Mouse (Mus musculus) left cerebral cortex, postnatal 4 days (tissue): Measurements from ENCODE around the gene Cep70. TPM values are rescaled to one million over a fixed set of nuclear protein-coding genes. Genes with fewer than 3 reads are reported as not detected.

Source experiments
- DNase-seq: peaks from one replicate; pipeline ENCODE4 v3.0.0-alpha.2; 2022
- intact Hi-C: fragments of 180-260 bp; cut with DNase I; formaldehyde crosslinking; loops from one replicate; pipeline ENCODE4 v1.15.1; 2025
- total RNA-seq, 2 experiments: library from RNA; stranded (reverse); gene quantifications; 2 replicates each; pipeline ENCODE4 v1.2.3; 2021

Cep70 gene
- total RNA-seq, 2 experiments from 2014 or later = 19.3 to 23.6 TPM

DNA sequence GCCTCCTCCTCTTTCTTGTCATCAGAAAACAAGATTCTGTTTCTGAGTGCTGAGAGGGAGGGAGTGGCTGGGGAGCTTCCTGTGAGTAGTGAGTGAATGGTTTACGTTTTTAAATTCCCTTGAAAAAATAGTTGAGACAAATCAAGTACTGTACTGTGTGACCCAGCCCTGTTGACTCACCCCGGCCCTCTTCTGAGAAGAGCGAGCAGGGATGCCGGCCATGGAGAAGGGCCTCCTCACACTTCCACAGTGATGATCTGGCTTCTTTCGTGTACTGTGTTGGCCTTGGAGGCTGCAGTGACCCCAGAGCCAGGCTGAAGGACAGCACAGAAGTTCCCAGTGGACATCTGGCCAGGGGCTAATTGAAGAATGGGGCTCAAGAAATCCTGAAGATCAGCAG, 61.1 kb downstream of the Cep70 start:
- intact Hi-C loops = no loop called here

DNA sequence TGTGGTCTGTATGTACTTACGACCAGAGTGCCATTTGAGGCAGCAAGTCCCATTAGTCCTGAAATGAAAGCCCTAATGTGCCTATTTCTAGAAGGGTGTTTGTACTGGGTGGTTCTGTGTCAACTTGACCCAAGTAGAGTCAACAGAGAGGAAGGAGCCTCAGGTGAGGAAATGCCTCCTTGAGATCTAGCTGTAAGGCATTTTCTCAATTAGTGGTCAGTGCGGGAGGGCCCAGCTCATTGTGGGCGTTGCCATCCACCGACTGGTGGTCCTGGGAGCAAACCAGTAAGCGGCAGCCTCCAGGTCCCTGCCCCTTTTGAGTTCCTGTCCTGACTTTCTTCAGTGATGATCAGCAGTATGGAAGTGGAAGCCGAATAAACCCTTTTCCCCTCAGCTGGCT, 63.1 kb downstream of the Cep70 start:
- DNase-seq = no peak
- intact Hi-C loops = no loop called here

More for the DNA sequence above, 61.1 kb downstream of the Cep70 start:
- DNase-seq = no peak

DNA sequence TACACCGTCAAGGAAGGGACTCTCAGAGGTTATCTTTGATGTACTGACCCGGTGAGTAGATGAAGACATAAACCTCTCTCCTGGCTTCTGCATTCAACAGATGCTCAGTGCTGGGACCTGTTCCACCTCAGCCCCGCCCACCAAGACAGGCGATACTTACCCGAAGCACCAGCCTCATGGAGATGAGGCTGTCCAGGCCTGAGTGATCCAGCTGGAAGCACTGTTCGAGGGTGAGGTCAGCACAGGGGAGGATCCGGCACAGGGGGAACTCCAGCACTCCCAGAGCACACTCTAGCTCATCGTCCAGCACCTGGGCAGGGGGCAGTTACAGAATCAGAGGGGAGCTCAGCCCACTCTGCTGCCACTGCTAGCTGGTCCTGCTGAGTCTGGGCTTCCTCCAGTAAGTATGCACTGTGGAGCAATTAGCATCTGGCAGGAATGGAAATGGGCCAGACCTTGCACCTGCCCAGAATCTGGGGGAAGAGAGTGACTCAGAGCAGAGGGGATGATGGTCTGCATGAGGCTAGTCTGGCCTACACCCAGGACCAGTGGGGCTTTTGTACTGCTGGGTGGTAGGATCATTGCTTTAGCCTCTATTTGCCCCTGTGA, 76.3 kb downstream of the Cep70 start:
- intact Hi-C loops = no loop called here
- DNase-seq = peak; percentile 61

DNA sequence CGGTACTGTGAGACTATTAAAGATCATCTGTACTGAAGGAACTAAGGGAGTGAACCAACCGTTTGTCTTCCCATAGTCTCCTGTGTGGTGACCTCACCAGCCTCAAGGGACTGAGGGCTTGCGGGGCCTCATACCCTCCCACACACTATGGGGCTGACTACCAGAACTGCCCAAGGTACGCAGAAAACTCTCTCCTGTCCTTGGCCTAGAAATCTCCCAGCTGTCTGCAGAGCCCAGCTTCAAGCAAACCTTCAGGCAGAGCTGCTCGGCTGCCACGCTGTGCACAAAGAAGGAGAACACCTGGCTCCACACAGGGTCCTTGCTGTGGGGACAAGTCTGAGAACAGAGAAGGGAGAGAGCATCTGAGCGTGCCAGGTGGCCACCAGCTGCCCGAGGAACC, 76.8 kb downstream of the Cep70 start:
- no peak for DNase-seq
- intact Hi-C loops = no loop called here

DNA sequence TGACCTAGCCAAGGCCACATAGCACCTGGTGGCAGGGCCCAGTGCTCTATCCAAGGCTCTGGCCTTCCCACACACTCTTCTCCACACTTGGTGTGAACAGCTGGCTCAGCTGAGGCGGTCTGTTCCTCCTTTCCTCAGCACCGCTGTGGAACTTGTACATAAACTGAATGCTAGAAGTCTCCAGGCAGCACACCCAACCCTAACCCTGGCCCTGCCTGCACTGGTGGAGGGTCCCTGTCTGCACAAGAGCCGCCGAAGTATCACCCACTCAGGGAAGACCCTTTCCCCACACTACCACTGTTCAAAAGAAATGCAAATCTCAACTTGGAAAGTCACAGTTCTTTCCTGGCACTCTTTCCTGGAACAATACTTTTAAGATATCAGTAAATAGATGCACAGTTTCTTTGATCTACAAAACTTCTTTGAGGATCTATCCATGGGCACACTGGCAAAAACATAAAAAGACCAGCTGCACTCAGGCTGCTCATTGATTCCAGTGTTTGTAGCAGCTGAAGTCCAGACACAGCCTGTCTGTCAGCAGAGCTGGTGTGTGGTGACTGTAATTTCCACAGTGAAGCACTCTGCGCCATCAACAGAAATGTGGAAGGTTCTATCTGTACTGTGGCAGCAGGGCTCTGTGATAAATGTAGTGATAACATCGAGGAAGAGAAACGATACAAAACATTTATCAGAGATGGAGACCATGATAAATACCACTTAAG, 82.2 kb downstream of the Cep70 start:
- no peak for DNase-seq
- intact Hi-C loops = no loop called here

DNA sequence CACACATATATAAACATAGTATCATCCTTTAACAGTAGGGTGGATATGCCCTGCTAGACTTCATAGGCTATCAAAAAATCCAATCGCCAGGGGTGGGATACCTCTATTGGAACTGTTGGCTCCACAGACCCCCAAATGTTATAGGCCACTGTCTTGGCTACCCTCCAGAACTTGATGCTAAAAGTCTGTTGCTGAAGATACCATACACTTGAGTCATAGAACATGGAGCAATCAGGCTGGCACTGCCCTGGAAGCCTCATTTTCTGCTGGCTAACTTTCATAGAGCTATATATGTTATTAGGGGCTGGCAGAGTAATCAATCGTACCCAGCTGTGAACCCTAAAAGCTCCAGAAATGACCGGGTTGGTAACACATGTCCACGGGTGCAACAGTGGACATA, 82.8 kb downstream of the Cep70 start:
- DNase-seq = no peak
- intact Hi-C loops = no loop called here

DNA sequence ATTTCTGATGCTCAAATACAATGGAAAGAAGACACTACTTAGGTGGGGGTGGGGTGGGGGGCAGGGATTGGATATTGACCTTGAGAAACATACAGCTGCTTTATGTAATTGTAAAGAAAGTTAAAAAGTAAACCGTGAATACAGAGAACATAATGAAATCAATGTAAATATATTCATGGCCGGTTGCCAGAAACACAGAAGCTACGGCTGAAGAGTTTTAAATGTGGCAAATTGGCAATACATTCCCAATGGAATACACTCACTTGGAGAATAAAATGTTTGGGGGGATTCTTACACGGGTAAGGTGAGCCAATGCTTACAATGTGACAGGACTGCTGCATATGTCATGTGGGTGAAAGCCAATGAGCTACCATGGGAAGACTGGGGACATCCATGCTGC, 83.7 kb downstream of the Cep70 start:
- intact Hi-C loops = no loop called here
- DNase-seq = no peak

DNA sequence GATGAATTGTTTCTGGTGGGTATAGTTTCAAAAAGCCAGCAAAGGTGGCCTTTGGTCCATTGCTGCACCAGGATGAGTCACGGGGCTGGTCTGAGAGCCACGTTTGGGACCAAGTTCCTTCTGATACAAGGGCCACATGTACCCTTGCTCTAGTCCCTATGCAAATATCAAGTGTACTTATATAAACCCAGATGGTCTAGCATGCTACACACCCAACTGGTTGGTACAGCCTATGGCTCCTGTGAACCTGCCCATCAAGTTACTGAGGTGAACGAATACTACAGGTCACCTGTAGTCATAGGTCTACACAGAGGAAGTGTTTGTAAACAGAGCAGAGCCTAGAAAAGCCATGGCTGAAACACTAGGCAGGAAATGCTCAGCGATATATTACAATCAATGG, 93.4 kb downstream of the Cep70 start:
- intact Hi-C loops = no loop called here
- DNase-seq = no peak

DNA sequence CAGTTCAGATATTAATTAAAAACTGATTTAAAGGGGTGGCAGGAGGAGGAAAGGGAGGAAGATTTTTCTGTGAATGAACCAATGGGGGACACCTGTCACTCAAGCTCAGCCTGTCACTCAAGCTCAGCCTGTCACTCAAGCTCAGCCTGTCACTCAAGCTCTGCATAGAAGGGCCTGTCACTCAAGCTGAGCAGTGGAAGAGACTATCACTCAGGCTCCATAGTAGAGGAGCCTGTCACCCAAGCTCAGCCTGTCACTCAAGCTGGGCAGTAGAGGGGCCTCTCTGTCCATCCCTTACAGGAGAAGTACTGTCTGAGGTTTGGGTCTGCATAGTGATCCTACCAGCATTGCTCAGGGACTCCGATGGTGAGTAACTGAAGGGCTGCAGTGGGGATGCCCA, 95.1 kb downstream of the Cep70 start:
- DNase-seq = no peak
- intact Hi-C loops = no loop called here

DNA sequence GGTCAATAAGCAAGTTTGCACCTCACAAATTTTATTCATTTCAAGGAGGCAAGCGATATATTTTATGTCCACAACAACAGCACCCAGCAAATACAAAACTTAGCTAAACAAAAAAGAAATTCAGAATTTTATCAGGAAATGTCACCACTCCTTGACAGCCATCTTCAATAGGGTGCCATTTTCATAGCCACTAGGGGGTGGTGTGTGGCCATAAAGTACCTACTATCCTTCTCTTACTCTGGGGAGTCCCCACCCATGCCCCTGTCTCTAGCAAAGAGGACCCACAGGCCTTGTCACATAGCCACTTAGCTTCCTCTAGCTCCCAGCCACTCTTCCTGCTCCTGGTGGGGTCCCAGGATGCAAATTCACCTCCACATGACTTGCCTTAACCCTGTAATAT, 96.0 kb downstream of the Cep70 start:
- intact Hi-C loops = no loop called here
- DNase-seq = no peak

DNA sequence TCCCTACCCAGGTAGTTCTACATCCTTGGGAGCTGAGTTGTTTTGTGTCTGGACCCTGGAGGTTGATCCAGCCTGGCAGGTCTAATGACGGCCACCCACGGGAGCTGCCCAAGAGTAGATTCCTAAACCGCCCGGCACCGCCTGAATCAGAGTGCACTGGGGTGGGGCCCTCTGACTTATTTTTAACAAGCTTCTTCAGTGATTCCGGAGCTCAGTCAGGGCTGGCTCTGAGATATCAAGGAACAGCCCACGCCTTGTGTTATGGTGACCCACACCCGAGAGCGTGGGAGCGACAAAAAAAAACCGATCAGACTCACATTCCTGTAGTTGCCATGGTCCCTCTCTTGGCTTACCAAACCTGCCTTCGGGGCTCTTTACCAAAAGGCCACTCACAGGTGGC, 97.0 kb downstream of the Cep70 start:
- intact Hi-C loops = no loop called here
- no peak for DNase-seq

DNA sequence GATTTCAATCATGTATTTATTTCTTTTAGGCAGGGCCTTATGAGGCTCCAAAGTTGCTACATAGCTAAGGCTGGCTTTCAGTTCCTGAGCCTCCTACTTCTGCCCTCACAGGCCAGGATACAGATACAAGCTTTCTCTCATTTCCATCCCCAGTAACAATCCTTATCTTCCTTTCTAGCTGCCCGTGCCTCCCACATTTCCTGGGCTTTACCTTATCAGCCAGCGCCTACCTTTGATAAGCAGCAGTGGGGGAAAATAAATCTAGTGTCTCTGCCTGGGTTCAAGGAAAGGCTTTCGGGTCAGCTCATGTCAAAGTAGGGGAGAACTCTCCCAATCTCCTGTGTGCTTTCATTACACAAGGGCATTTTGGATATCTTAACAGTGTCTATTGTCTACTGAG, 98.4 kb downstream of the Cep70 start:
- no peak for DNase-seq
- intact Hi-C loops = no loop called here

DNA sequence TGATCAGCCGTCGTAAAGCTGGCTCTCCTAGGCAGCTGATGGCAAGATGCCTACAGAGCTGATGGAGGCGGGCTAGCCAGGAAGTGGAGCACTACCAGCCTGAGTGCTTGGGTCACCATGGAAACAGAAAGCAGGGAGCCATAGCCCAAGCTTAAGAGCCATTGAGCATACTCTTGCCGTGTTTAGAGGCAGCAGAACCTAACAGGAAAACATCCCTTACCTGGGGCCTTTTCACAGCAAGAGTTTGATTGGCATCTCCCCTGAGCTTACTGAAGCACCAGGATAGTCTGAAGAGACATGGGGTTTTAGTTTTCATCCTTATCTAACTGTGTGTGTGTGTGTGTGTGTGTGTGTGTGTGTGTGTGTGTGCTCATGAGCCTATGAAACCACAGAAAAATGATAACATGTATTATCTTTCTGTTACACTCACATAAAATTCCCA, 102.2 kb downstream of the Cep70 start:
- intact Hi-C loops = no loop called here

More for the DNA sequence above, 102.2 kb downstream of the Cep70 start:
- peak; percentile 57 for DNase-seq

Other genes starting within 250 kb of the Cep70 start
- not detected for gene Gm1123, start 207.7 kb upstream of the Cep70 start, total RNA-seq
- gene Pik3cb, start 102.7 kb upstream of the Cep70 start, total RNA-seq = 10 to 100 TPM; 16.8 to 18.5 TPM
- not detected for gene Faiml, start 6.1 kb upstream of the Cep70 start, total RNA-seq
- gene Esyt3, start 115.2 kb downstream of the Cep70 start, total RNA-seq = 1 to 10 TPM; 1.6 to 3.3 TPM
- 10 to 100 TPM; 66.3 to 72.2 TPM for gene Mras, start 194.0 kb downstream of the Cep70 start, total RNA-seq
- gene Nme9, start 208.1 kb downstream of the Cep70 start, total RNA-seq = under 1 TPM in 1 of 2 experiments, not detected in 1; 0.48 TPM